Mouse (Mus musculus) G1E (cell line): ENCODE results near the gene Foxj2.

ENCODE experiments used
- CTCF ChIP-seq: IDR thresholded peaks from 2 replicates; pipeline ENCODE4 v1.5.1; 2012; ENCODE audit warnings: low read depth, low read length, inconsistent platforms, mixed read lengths
- GATA2 ChIP-seq: IDR thresholded peaks from 2 replicates; pipeline ENCODE4 v1.6.1; 2012; ENCODE audit warnings: low read depth, low read length, inconsistent platforms, borderline replicate concordance

DNA sequence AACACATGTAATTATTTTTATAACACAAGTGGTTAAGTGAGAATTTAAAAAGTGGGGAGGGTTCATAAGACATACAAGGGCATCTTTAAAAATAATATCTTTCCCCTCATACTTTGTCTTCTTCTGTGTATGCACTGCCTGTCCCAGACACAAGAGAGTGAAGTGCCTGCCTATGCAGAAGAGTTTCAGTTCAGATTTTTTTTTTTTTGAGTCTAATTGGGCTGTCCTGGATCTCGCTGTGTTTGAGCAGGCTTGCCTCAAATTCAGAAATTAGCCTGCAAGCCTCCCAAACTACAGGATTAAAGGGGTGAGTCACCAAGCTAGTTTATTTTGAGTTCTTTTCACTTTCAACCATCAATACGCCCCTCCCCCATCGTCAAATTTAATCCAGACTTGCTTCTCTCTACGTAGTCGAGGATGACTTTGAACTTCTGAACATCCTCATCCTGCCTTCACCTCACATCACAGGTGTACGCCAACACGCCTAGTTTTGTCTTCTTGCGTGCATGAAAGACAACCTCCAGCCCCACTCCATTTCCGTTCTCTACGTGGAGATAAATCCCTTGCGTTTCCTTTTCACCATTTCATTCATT, 9.6 kb upstream of the Foxj2 start:
- no peak for TF ChIP-seq GATA2
- TF ChIP-seq CTCF: no peak
